Mouse (Mus musculus) hindbrain, postnatal 0 days (tissue): ENCODE measurements around the gene Slc25a26. TPM values are rescaled to one million over a fixed set of nuclear protein-coding genes. Genes with fewer than 3 reads are reported as not detected.
A peak's percentile ranks its signal among the peaks of the same experiment; 100 is the strongest.

Experiments used
- ATAC-seq: fragments of 200-750 bp; cut with Nextera tagmentation; 2 replicates; pipeline ENCODE4 v1.8.0; 2017; ENCODE audit warnings: mild to moderate bottlenecking, moderate TSS enrichment, moderate library complexity
- DNase-seq: peaks from one replicate; pipeline ENCODE4 v3.0.0-alpha.2; 2015; ENCODE audit warnings: low spot score
- H3K27ac ChIP-seq: fragments of 300-500 bp; sonication (generic); 2 replicates; pipeline ENCODE4 v1.5.1; 2014; ENCODE audit warnings: mild to moderate bottlenecking
- H3K27me3 ChIP-seq: fragments of 300-500 bp; sonication (generic); 2 replicates; pipeline ENCODE4 v1.6.1; 2014; ENCODE audit warnings: low read length, mixed read lengths; ENCODE audit not compliant: insufficient read depth
- H3K36me3 ChIP-seq: fragments of 300-500 bp; sonication (generic); 2 replicates; pipeline ENCODE4 v1.6.1; 2014; ENCODE audit warnings: low read length, mixed read lengths; ENCODE audit not compliant: insufficient read depth
- H3K4me1 ChIP-seq: fragments of 300-500 bp; sonication (generic); 2 replicates; pipeline ENCODE4 v1.6.1; 2014; ENCODE audit warnings: antibody characterized with exemption, low read length, mixed read lengths; ENCODE audit not compliant: insufficient read depth
- H3K4me2 ChIP-seq: fragments of 300-500 bp; sonication (generic); 2 replicates; pipeline ENCODE4 v1.6.1; 2014; ENCODE audit warnings: low read depth, mild to moderate bottlenecking, low read length, moderate library complexity, mixed read lengths
- H3K4me3 ChIP-seq: fragments of 300-500 bp; sonication (generic); 2 replicates; pipeline ENCODE4 v1.5.1; 2014; ENCODE audit warnings: low read length
- H3K9ac ChIP-seq: fragments of 300-500 bp; sonication (generic); replicated peaks from 2 replicates; pipeline ENCODE4 v1.6.1; 2014; ENCODE audit warnings: mild to moderate bottlenecking, low read length, moderate library complexity, mixed read lengths
- H3K9me3 ChIP-seq: fragments of 300-500 bp; sonication (generic); 2 replicates; pipeline ENCODE4 v1.6.1; 2016; ENCODE audit warnings: low read length, mixed read lengths
- CTCF ChIP-seq: IDR thresholded peaks from 2 replicates; pipeline ENCODE4 v1.5.1; 2016; ENCODE audit warnings: antibody characterized with exemption, control low read depth, low read depth
- WGBS: fragments of 180-500 bp; shearing (Covaris S2); extraction: QIAGEN DNeasy Blood & Tissue Kit; methylation state at CpG from one replicate; pipeline ENCODE4 v1.1.7; 2014; 5-methylcytosine and 5-hydroxymethylcytosine counted together
- polyA plus RNA-seq: library from polyadenylated mRNA; unstranded; fragments of >200 nt; fragmentation: Nextera tagmentation; extraction: Ambion mirVana; gene quantifications from 2 replicates; pipeline ENCODE4 v1.2.1, GENCODE M21; 2015
- total RNA-seq: library from RNA; depleted of rRNA; stranded (reverse); fragments of >200 nt; gene quantifications from 2 replicates; pipeline ENCODE4 v1.2.3, GENCODE M21; 2014

Slc25a26 gene
- total and polyA plus RNA-seq, 2 experiments from 2014 or later: 4.1 to 10.2 TPM

DNA sequence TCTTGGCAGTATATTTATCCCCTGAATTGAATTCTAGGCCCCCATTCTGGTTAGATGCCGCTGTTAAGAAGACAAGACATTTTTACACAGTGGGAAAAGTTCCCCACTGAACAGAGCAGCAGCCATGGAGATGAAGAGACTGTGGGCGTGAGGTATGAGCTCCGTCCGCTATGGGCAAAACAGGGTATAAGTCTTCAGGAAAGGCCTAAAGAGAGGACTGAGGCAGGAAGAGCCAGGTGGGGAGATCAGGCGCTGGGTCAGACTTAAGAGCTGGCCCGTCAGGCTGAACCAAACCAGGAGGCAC lies 131.6 kb downstream of the Slc25a26 start:
- H3K4me2 ChIP-seq: no peak overlapping the region
- H3K27ac ChIP-seq: peak overlapping the region; percentile 87
- no peak for TF ChIP-seq CTCF
- ATAC-seq: peak; percentile 81
- no peaks in the 10 kb centered on the region for H3K9me3 ChIP-seq
- H3K36me3 ChIP-seq: no peaks in the 10 kb centered on the region; the same call in 1 of the 2 replicates
- peaks cover 9% of the 10 kb centered on the region for H3K4me1 ChIP-seq
- 54% methylated on average over 6 of the region's 6 CpGs for WGBS
- peak; percentile 71 for DNase-seq
- no peak overlapping the region for H3K9ac ChIP-seq
- no peaks in the 10 kb centered on the region for H3K27me3 ChIP-seq
- no peak overlapping the region for H3K4me3 ChIP-seq

- H3K36me3 ChIP-seq: no peaks in the 10 kb centered on the region
- DNase-seq: no peak
- no peaks in the 10 kb centered on the region for H3K27me3 ChIP-seq
- ATAC-seq: no peak
- H3K4me3 ChIP-seq: no peak overlapping the region
- no peak for TF ChIP-seq CTCF
- WGBS: 72% methylated on average over 4 of the region's 4 CpGs
- no peak overlapping the region for H3K4me2 ChIP-seq
- H3K27ac ChIP-seq: peak overlapping the region; percentile 45; the same call in 1 of the 2 replicates
- H3K4me1 ChIP-seq: peaks cover 7% of the 10 kb centered on the region; the same call in 1 of the 2 replicates
- H3K9ac ChIP-seq: no peak overlapping the region
- H3K9me3 ChIP-seq: no peaks in the 10 kb centered on the region
Observed at GRCm38 (mm10) chr6:94634274-94634673, 134.1 kb downstream of the Slc25a26 start.

DNA sequence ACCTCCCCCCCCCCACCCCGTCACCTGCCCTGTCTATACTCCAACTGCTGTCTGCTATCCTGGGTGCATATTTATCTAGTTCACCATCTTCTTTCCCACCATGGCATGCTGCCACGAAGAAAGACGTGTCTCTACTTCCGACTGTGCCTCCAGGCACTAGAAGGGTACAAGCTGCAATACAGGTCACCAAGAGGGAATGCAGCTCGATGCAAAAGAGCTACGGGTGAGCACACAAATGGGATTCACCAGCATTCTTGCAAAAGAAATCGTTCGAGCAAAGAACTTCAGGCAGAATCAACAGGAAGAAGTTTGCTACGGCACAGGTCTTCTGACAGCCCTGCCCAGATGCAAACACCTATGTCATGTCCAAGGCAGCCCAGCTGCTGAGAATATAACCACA lies 134.6 kb downstream of the Slc25a26 start:
- DNase-seq: no peak
- 42% methylated on average over 9 of the region's 9 CpGs for WGBS
- Histone ChIP-seq H3K9ac (no peak overlapping the region), H3K4me2 (no peak overlapping the region), H3K27ac (peak overlapping the region; percentile 45), H3K36me3 (no peaks in the 10 kb centered on the region), H3K27me3 (no peaks in the 10 kb centered on the region), H3K4me1 (peaks cover 11% of the 10 kb centered on the region; the same call in 1 of the 2 replicates), H3K4me3 (no peak overlapping the region), H3K9me3 (no peaks in the 10 kb centered on the region)
- no peak for TF ChIP-seq CTCF
- ATAC-seq: no peak

- Histone ChIP-seq H3K4me1 (peaks cover 16% of the 10 kb centered on the region), H3K27ac (peak overlapping the region; percentile 45), H3K9ac (no peak overlapping the region), H3K9me3 (no peaks in the 10 kb centered on the region), H3K36me3 (no peaks in the 10 kb centered on the region), H3K4me3 (no peak overlapping the region), H3K27me3 (no peaks in the 10 kb centered on the region), H3K4me2 (no peak overlapping the region)
- no peak for ATAC-seq
- 25% methylated on average over 1 of the region's 1 CpGs for WGBS
- TF ChIP-seq CTCF: no peak
- DNase-seq: no peak
Observed at GRCm38 (mm10) chr6:94635343-94635742, 135.2 kb downstream of the Slc25a26 start.

DNA sequence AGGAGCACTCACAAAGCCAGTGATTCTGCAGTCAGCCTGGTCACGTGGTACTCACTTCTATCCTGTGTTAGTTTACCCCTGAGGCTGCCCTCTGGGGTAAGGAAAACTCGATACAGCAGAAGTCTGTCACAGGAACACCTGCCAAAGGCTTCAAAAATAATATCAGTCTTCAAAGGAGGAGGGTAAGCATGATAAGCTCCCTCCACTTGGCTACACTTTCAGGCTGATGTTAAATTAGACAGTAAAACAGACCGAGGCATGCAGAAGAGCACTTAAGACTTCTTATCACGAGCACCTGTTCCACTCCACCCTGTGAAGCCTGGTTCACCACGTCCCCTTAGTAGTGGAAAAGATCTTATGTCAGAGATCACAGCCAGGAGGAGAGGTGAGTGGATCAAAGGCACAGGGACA lies 136.9 kb downstream of the Slc25a26 start:
- Histone ChIP-seq H3K9ac (no peak overlapping the region), H3K9me3 (no peaks in the 10 kb centered on the region), H3K36me3 (no peaks in the 10 kb centered on the region), H3K27ac (peak overlapping the region; percentile 45; the same call in 1 of the 2 replicates), H3K4me2 (no peak overlapping the region), H3K27me3 (no peaks in the 10 kb centered on the region), H3K4me3 (no peak overlapping the region), H3K4me1 (peaks cover 19% of the 10 kb centered on the region)
- WGBS: 52% methylated on average over 5 of the region's 5 CpGs
- no peak for DNase-seq
- ATAC-seq: no peak
- no peak for TF ChIP-seq CTCF

DNA sequence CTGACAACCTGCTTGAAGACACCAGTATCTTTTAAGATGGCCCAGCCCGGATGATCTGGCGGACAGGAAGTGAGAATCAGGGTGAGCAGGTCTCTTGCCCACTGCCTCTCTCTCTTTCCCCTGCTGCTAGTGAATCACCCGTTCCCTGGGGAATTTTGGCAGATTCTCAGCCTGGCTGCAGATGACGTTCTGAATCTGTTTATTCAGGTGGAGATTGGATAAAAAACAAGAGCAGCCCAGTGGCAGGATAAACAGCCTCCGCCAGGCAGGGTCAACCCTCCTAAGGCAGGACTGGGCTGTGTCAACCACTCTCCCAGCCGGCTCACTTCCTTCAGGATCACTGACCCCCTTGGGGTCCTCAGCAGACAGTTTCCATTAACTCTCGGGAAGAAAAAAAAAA lies 140.2 kb downstream of the Slc25a26 start:
- H3K9ac ChIP-seq: no peak overlapping the region
- DNase-seq (peak; percentile 75), ATAC-seq (peak; percentile 69)
- H3K9me3 ChIP-seq: no peaks in the 10 kb centered on the region
- no peaks in the 10 kb centered on the region for H3K27me3 ChIP-seq
- H3K27ac ChIP-seq: peak overlapping the region; percentile 62
- H3K4me3 ChIP-seq: no peak overlapping the region
- WGBS: 30% methylated on average over 7 of the region's 7 CpGs
- no peak for TF ChIP-seq CTCF
- no peak overlapping the region for H3K4me2 ChIP-seq
- no peaks in the 10 kb centered on the region for H3K36me3 ChIP-seq
- peaks cover 15% of the 10 kb centered on the region; the same call in 1 of the 2 replicates for H3K4me1 ChIP-seq

DNA sequence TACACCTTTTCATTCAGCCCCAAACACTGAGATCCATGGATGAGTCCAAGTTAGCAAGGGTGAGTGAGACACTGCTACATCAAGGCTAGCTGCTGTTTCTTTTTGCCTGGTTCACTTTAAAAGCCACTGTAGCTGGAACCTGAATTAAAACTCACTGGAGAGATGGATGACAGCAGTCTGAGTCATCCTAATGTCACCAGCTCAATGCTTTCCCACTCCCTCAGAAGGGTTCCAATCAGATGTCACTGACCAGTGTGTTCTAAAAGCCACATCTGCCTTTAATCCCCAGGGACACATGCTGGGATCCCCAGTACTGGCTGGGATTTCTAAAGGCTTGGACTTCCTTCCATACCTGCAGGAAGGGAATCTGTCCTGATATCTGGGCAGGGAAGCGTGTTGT lies 141.9 kb downstream of the Slc25a26 start:
- no peak for DNase-seq
- ATAC-seq: no peak
- Histone ChIP-seq H3K4me2 (no peak overlapping the region), H3K4me3 (no peak overlapping the region), H3K4me1 (peaks cover 23% of the 10 kb centered on the region; the same call in 1 of the 2 replicates), H3K27me3 (no peaks in the 10 kb centered on the region), H3K9me3 (no peaks in the 10 kb centered on the region), H3K27ac (no peak overlapping the region), H3K36me3 (no peaks in the 10 kb centered on the region), H3K9ac (no peak overlapping the region)
- 94% methylated on average over 1 of the region's 1 CpGs for WGBS
- TF ChIP-seq CTCF: no peak
